Mouse (Mus musculus): ENCODE measurements around the gene Slc28a1.

The Slc28a1 gene

DNA sequence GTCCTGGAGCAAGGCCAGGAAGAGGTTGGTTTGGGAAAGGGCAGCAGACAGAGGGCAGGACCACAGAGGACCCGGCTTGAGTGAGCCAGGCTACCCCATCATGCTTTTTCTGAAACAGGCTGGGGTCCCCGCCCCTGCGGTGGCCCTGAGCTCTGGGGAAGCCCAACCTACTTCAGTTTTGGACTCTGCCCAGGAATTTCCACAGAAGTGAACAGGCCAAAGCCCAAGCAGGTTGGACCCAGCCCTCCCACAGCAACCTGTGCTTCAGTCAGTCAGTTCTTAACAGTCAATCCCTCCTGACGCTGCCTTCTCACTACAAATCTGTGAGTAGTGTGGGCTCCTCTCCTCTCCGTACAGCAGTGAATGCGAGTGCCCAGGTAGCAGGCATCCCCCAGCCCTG, at the start of gene Slc28a1:
TSS of gene Slc28a1 (plus strand) at position 245 of the 400 bp plus-strand sequence.
- DNase-seq: no peak

DNA sequence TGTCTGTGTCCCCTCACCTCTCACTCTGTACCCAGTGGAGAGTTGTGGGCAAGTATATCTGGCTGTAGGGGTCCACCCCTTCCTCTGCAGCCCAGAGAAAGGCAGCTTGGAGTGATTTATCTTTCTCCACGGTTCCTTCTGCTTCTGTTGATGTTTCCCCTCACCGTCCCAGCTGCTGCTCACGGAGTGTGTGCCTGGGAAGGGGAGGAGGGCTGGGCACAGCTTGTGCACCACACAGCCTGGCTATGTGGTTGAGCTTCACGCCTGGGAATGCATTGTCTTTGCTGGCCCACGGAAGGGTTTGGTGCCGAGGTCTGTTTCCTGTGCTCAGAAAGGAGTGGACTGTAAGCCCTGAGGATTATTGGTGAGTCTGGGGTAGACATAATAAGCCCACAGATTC, 47.9 kb upstream of the Slc28a1 start:
- no peak for DNase-seq

GRCm38 (mm10) chr7:81072463-81072862, 42.1 kb upstream of the Slc28a1 start:
- peak; percentile 99 for DNase-seq

DNA sequence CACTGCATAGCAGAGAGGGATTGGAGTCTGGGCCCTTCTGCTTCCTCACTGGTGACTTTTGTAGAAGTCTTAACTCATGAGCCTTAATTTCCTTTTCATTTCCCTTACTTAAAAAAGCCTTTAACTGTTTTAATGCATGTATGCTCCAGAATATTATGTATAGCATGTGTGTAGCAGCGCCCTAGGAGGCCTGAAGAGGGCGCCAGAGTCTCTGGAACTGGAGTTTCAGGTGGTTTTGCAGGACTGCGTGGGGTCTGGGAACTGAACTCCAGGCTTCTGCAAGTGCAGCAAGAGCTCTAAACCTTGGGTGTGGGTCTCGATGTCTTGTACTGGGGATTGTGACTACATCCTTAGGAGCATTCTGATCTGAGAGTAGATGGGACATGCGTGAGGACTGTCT, 41.3 kb upstream of the Slc28a1 start:
- no peak for DNase-seq

GRCm38 (mm10) chr7:81074546-81074945, 40.1 kb upstream of the Slc28a1 start:
- peak; percentile 92 for DNase-seq

GRCm38 (mm10) chr7:81075299-81075698, 39.3 kb upstream of the Slc28a1 start:
- peak; percentile 91 for DNase-seq

- DNase-seq: peak; percentile 91
Observed at GRCm38 (mm10) chr7:81075732-81076131, 38.9 kb upstream of the Slc28a1 start.

- peak; percentile 98 for DNase-seq
Observed at GRCm38 (mm10) chr7:81077009-81077408, 37.6 kb upstream of the Slc28a1 start.

- DNase-seq: peak; percentile 98
Observed at GRCm38 (mm10) chr7:81078740-81079139, 35.9 kb upstream of the Slc28a1 start.

DNA sequence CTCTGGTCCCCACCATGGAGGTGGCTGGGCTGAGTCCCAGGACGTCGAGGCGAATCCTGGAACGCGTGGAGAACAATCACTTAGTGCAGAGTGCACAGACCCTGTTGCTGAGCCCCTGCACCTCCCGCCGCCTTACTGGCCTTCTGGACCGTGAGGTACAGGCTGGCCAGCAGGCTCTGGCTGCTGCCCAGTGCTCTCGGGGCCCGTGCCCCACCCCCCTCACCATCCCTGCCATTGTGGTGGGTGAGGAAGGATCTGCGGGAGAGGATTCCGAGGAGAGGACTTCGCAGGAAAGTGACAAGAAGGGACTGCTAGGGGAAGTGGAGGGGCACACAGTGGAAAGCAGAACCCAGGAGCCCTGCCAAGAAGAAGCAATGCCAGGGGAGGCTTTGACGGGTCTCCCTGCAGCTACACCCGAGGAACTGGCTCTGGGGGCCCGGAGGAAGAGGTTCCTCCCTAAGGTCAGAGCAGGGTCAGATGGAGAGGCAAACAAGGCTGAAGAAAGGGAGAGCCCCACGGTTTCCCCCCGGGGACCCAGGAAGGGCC, 21.1 kb upstream of the Slc28a1 start:
- DNase-seq: peak; percentile 88

DNA sequence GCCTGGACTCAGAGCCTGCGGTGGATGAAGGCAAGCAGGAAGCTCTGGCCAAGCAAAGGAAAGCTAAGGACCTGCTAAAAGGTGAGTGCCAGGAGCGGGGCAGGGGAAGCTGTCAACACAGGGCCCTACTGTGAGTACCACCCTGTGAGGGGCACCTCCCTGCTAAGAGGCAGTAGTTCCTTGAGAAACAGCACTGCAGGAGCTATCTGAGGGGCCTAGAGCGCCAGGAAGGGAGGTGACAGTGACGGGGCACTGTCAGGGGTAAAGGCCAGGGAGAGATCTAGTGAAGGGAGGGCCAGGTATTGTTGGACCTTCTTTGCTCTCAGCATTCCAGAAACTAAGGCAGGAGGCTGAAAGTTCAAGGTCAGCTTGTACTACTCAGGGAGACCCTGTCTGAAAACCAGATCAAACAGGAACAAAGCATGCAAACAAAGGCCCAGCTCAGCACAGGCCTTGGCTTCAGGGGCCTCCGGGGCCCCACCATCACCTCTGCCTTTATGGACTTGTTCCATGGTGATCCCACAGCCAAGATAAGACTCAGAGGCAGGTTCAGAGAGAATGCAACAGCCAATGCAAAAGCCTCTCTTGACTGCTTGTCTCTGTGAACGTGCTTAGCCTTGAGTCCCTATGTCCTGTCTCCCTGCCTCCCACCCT, 20.4 kb upstream of the Slc28a1 start:
- no peak for DNase-seq

DNA sequence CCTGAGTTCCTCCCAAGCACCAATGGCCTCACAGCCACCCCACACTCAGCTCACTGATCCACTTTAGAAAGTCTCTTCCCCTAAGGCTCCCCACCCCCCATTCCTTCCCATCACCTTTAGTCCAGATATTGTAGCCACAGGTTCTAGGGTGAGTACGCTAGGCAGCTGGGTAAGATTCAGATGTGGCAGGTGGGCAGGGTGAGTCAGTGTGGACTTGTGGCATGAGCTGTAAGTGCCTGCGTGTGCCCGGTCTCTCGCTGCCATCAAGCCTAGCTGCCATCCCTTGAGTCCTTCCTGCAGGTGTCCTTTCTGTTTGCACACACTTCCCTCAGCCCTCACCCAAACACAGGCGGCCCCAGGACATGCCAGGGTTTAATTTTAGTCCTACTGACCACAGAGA, 14.3 kb upstream of the Slc28a1 start:
- no peak for DNase-seq

GRCm38 (mm10) chr7:81102854-81103253, 11.7 kb upstream of the Slc28a1 start:
- DNase-seq: no peak

DNA sequence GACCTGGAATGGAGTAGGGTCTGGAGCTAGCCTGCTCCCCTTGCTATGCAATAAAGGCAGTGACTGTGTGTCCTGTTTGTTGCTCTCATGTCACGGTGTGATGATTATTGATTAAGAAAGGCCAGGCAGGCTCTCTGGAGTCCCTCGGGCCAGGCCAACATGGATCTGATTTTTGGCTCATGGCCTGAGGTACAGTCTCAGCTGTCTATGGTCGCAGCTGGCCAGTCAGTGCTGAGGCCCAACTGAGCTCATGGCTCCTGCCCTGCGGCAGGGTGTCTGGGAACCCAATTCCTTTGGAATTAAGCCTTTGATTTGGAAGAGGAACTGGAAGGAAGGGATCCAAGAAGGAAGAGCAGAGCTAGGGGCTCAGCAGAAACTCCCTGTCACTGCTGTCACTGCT, 9.1 kb upstream of the Slc28a1 start:
- peak; percentile 96 for DNase-seq

GRCm38 (mm10) chr7:81108226-81108625, 6.4 kb upstream of the Slc28a1 start:
- DNase-seq: peak; percentile 89

DNA sequence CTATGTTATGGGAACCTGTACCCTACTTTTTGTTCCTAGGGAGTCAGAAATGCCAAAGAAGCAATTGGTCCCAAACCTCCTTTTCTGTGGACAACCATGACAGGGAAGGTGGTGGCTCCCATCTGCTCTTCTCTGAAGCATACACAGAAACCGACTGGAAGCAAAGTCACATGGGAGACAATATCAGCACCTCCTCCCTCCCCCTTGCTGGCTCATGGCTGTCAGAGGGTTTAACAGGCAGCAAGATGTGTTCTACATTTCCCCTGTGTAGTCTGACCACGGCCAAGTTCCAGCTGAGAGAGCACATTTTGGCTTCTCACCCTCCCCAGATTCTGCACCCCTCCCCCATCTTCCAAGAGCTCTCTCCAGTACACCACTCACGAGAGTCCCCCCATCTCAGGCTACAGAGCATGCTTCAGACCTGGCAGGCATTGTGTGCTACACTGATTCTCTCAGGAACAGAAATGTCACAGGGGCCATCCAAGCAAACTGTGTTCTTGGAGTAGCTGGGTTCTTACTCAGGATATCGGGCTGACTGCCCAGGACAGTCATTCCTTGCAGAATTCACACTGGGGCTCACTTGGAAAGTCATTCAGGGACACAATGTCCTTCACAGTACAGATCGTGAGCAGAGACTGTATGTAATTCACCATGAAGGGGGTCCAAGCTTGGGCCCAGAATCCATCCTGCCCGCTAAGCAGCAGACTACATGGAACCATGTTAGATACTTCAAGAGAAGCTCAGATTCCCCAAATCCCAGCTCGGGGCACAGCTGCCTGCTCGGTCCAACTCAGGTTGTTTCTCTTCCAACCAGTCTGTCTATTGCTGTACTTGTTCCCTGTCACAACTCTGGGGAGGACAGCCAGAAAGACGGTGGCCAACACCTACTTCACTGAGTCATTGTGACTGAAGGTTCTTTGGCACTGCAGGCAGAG, 4.6 kb upstream of the Slc28a1 start:
- DNase-seq: peak; percentile 100

- DNase-seq: no peak
Observed at GRCm38 (mm10) chr7:81110791-81111190, 3.8 kb upstream of the Slc28a1 start.

DNA sequence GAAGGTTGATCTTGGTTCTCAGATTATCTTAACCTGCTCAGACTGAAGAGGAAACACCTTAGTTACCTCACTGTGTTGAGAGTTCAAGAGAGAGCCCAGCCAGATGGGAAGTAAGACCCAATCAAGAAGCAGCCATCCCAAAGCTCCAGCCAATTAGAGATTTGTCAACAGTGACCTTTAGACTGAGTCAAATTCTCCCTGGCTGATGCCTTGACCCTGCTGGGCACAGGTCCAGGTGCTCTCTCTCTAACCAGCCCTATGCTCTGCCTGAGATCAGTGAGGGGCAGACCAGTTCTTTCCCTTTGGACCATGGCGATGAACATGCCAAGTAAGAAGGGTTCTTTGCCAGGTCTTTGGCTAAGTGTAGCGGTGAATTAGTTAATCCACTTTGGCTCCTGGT, 2.9 kb upstream of the Slc28a1 start:
- peak; percentile 94 for DNase-seq

- peak; percentile 94 for DNase-seq
Observed at GRCm38 (mm10) chr7:81112686-81113360, 1.8 kb upstream of the Slc28a1 start.

GRCm38 (mm10) chr7:81121099-81121498, 6.5 kb downstream of the Slc28a1 start:
- DNase-seq: no peak

GRCm38 (mm10) chr7:81122808-81123207, 8.2 kb downstream of the Slc28a1 start:
- DNase-seq: no peak

GRCm38 (mm10) chr7:81123553-81123952, 9.0 kb downstream of the Slc28a1 start:
- DNase-seq: no peak

- peak; percentile 99 for DNase-seq
Observed at GRCm38 (mm10) chr7:81124773-81125172, 10.2 kb downstream of the Slc28a1 start.

Data from heart, adult 11 months (tissue).